Mouse (Mus musculus) heart, adult 2 months (tissue): ENCODE measurements around the gene Gpr135. TPM values are rescaled to one million over a fixed set of nuclear protein-coding genes. Genes with fewer than 3 reads are reported as not detected.

Source experiments
- DNase-seq, 2 experiments: peaks; one replicate each; pipeline ENCODE4 v3.0.0; 2021
- H3K27ac ChIP-seq: fragments of 200-600 bp; 2 replicates; pipeline ENCODE4 v1.8.1; 2022
- H3K27me3 ChIP-seq: fragments of 200-500 bp; 2 replicates; pipeline ENCODE4 v1.6.1; 2012; ENCODE audit warnings: mild to moderate bottlenecking, low read length, inconsistent platforms, mixed read lengths; ENCODE audit not compliant: control insufficient read depth, insufficient read depth
- H3K36me3 ChIP-seq: fragments of 200-500 bp; 2 replicates; pipeline ENCODE4 v1.6.1; 2012; ENCODE audit warnings: low read length, inconsistent platforms; ENCODE audit not compliant: control insufficient read depth, insufficient read depth
- H3K4me1 ChIP-seq: fragments of 200-500 bp; 2 replicates; pipeline ENCODE4 v1.6.1; 2011; ENCODE audit warnings: low read length; ENCODE audit not compliant: control insufficient read depth, insufficient read depth
- H3K4me3 ChIP-seq: fragments of 200-600 bp; 2 replicates; pipeline ENCODE4 v1.8.1; 2022
- H3K79me2 ChIP-seq: fragments of 200-500 bp; replicated peaks from 2 replicates; pipeline ENCODE4 v1.6.1; 2012; ENCODE audit warnings: mild to moderate bottlenecking, inconsistent platforms, low read length, moderate library complexity, mixed read lengths; ENCODE audit not compliant: control insufficient read depth, insufficient read depth
- H3K9ac ChIP-seq: fragments of 200-500 bp; 2 replicates; pipeline ENCODE4 v1.6.1; 2012; ENCODE audit warnings: low read depth, mild to moderate bottlenecking, control low read depth, inconsistent platforms, low read length, mixed read lengths
- CTCF ChIP-seq: fragments of 200-600 bp; IDR thresholded peaks from 2 replicates; pipeline ENCODE4 v1.8.1; 2022; ENCODE audit warnings: antibody characterized with exemption, mild to moderate bottlenecking, moderate library complexity
- EP300 ChIP-seq: fragments of 200-500 bp; IDR thresholded peaks from 2 replicates; pipeline ENCODE4 v1.6.1; 2011; ENCODE audit warnings: low read depth, low read length, control low read depth; ENCODE audit not compliant: insufficient read depth
- POLR2A ChIP-seq: fragments of 200-500 bp; IDR thresholded peaks from 2 replicates; pipeline ENCODE4 v1.6.1; 2011; ENCODE audit warnings: mild to moderate bottlenecking, low read depth, low read length, control low read depth; ENCODE audit not compliant: insufficient read depth
- WGBS: fragments of 180-500 bp; shearing (Covaris S2); methylation state at CpG from one replicate; pipeline ENCODE4 v1.1.7; 2018; 5-methylcytosine and 5-hydroxymethylcytosine counted together
- intact Hi-C: fragments of 180-260 bp; cut with DNase I; formaldehyde crosslinking; loops from one replicate; pipeline ENCODE4 v1.15.1; 2025
- polyA plus RNA-seq: library from polyadenylated mRNA; depleted of rRNA; stranded (reverse); fragments of >200 nt; gene quantifications from 2 replicates; pipeline ENCODE4 v1.2.3, GENCODE M21; 2012
- total RNA-seq, 2 experiments: library from RNA; stranded (reverse); gene quantifications; 2 replicates each; pipeline ENCODE4 v1.2.3; 2021

The Gpr135 gene
- total and polyA plus RNA-seq, 3 experiments = 0.27 to 0.78 (median 0.31) TPM

GRCm38 (mm10) chr12:72031794-72032193, 39.1 kb downstream of the Gpr135 start:
- WGBS = 51% methylated on average over 6 of the region's 6 CpGs
- peak; percentile 58 to 76 for DNase-seq
- intact Hi-C loops = no loop called here

GRCm38 (mm10) chr12:72031171-72031570, 39.8 kb downstream of the Gpr135 start:
- H3K79me2 ChIP-seq = no peaks in the 10 kb centered on the region
- 73% methylated on average over 5 of the region's 5 CpGs for WGBS
- peak overlapping the region; percentile 53 for H3K27ac ChIP-seq
- no peaks in the 10 kb centered on the region for H3K36me3 ChIP-seq
- H3K27me3 ChIP-seq = no peaks in the 10 kb centered on the region
- peak; percentile 38 to 47 for DNase-seq
- intact Hi-C loops = no loop called here
- no peak overlapping the region for H3K4me3 ChIP-seq
- no peaks in the 10 kb centered on the region; the same call in 1 of the 2 replicates for H3K4me1 ChIP-seq
- no peak for TF ChIP-seq CTCF
- no peak for TF ChIP-seq EP300
- TF ChIP-seq POLR2A = no peak
- no peak overlapping the region for H3K9ac ChIP-seq

More at GRCm38 (mm10) chr12:72031794-72032193, 39.1 kb downstream of the Gpr135 start:
- TF ChIP-seq CTCF (peak; percentile 19), EP300 (0 out of 2 replicates have a peak, but pooled peaks have one; percentile 37), POLR2A (no peak)
- H3K27ac ChIP-seq = peak overlapping the region; percentile 53
- H3K4me1 ChIP-seq = no peaks in the 10 kb centered on the region; the same call in 1 of the 2 replicates
- no peak overlapping the region for H3K4me3 ChIP-seq
- no peak overlapping the region for H3K9ac ChIP-seq
- no peaks in the 10 kb centered on the region; the same call in 1 of the 2 replicates for H3K36me3 ChIP-seq
- H3K27me3 ChIP-seq = no peaks in the 10 kb centered on the region
- no peaks in the 10 kb centered on the region for H3K79me2 ChIP-seq

GRCm38 (mm10) chr12:72025275-72025795, 45.6 kb downstream of the Gpr135 start:
- H3K36me3 ChIP-seq = no peaks in the 10 kb centered on the region
- no peak overlapping the region for H3K4me3 ChIP-seq
- intact Hi-C loops = no loop called here
- no peak for DNase-seq
- H3K79me2 ChIP-seq = no peaks in the 10 kb centered on the region
- no peak overlapping the region for H3K27ac ChIP-seq
- 60% methylated on average over 6 of the region's 6 CpGs for WGBS
- TF ChIP-seq CTCF (no peak), POLR2A (no peak), EP300 (no peak)
- no peak overlapping the region for H3K9ac ChIP-seq
- H3K4me1 ChIP-seq = no peaks in the 10 kb centered on the region; the same call in none of the 2 replicates
- no peaks in the 10 kb centered on the region for H3K27me3 ChIP-seq

GRCm38 (mm10) chr12:72023572-72023971, 47.4 kb downstream of the Gpr135 start:
- no peaks in the 10 kb centered on the region for H3K27me3 ChIP-seq
- H3K79me2 ChIP-seq = no peaks in the 10 kb centered on the region
- no peak overlapping the region for H3K27ac ChIP-seq
- TF ChIP-seq POLR2A (no peak), CTCF (no peak), EP300 (no peak)
- DNase-seq = no peak
- H3K4me1 ChIP-seq = no peaks in the 10 kb centered on the region; the same call in none of the 2 replicates
- no peak overlapping the region for H3K4me3 ChIP-seq
- 97% methylated on average over 5 of the region's 5 CpGs for WGBS
- H3K36me3 ChIP-seq = no peaks in the 10 kb centered on the region
- intact Hi-C loops = no loop called here
- no peak overlapping the region for H3K9ac ChIP-seq

- Histone ChIP-seq H3K4me1 (no peaks in the 10 kb centered on the region; the same call in none of the 2 replicates), H3K9ac (no peak overlapping the region), H3K4me3 (no peak overlapping the region), H3K79me2 (no peaks in the 10 kb centered on the region), H3K27me3 (no peaks in the 10 kb centered on the region), H3K27ac (0 out of 2 replicates have a peak overlapping the region, but pooled peaks have one; percentile 49), H3K36me3 (no peaks in the 10 kb centered on the region)
- DNase-seq = no peak
- TF ChIP-seq CTCF = no peak
- TF ChIP-seq POLR2A = no peak
- no peak for TF ChIP-seq EP300
- intact Hi-C loops = no loop called here
- WGBS = 64% methylated on average over 3 of the region's 3 CpGs
Measured at GRCm38 (mm10) chr12:72022790-72023189, 48.1 kb downstream of the Gpr135 start.

- H3K27me3 ChIP-seq = no peaks in the 10 kb centered on the region
- H3K27ac ChIP-seq = peak overlapping the region; percentile 49
- no peaks in the 10 kb centered on the region for H3K79me2 ChIP-seq
- TF ChIP-seq CTCF = no peak
- TF ChIP-seq POLR2A = no peak
- TF ChIP-seq EP300 = no peak
- no peaks in the 10 kb centered on the region for H3K36me3 ChIP-seq
- peak in 1 of 2 experiments; percentile 21 for DNase-seq
- H3K4me1 ChIP-seq = no peaks in the 10 kb centered on the region; the same call in none of the 2 replicates
- H3K9ac ChIP-seq = no peak overlapping the region
- intact Hi-C loops = no loop called here
- no peak overlapping the region for H3K4me3 ChIP-seq
- WGBS = 29% methylated on average over 5 of the region's 5 CpGs
Measured at GRCm38 (mm10) chr12:72021543-72021942, 49.4 kb downstream of the Gpr135 start.
